Mouse (Mus musculus): Measurements from ENCODE around the gene Slc4a7.

The Slc4a7 gene

GRCm38 (mm10) chr14:14701710-14702329, at the start of gene Slc4a7:
Gene Slc4a7, plus strand, starts transcription at chr14:14702279.
- no peak for DNase-seq (ENCODE audit: low read depth, low spot score)

DNA sequence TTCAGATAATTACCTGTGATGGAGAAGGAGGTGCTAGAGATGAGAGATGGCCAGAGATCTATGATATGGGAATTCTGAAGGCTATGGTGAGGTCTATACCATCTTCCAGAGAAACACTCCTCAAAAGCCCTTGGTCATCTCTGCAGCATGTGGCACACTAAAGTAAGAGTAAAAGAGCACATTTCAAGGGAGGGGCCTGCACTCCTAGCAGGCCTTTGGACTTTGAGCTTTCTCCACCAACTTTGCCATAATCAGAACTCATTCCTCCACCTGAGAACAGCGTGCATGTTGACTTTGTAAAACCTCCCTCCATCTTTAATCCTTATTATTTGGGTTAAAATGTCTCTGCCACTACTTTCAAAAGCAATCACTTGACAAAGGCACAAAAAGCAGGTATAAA, 31.5 kb upstream of the Slc4a7 start:
- no peak for DNase-seq (ENCODE audit: low read depth, low spot score)

- no peak for DNase-seq (ENCODE audit: low read depth, low spot score)
These were observed 20.5 kb upstream of the Slc4a7 start for GRCm38 (mm10) chr14:14681611-14682010.

- no peak for DNase-seq (ENCODE audit: low read depth, low spot score)
These were observed 17.3 kb upstream of the Slc4a7 start for GRCm38 (mm10) chr14:14684771-14685170.

GRCm38 (mm10) chr14:14686101-14686551, 16.0 kb upstream of the Slc4a7 start:
- no peak for DNase-seq (ENCODE audit: low read depth, low spot score)

DNA sequence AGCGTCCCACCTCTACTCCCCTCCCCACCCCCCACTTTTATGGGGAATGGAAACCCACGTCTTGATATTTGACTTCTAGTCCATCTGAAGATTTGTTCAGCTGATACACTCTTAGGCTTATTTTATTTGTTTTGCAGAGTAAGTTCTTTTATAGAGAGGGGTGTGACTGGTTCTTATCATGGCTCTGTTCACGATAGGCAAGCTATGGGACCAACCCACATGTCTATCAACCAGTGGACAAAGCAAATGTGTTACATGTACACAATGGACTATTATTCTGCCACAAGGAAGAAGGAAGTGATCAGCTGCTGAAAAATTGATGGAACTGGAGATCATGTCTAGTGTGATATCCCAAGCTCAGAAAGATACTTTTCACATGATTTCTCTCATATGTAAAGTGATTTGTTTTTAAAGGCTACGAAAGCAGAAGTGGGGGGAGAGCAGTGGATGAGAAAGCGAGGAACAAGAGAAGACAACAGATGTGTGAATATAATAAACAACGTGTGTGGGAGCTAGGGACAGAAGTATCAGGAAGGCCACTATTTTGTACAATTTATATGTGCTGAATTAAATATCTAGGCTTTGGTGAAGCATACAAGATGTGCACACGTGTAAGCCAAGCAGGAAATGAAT, 14.7 kb upstream of the Slc4a7 start:
- DNase-seq (ENCODE audit: low read depth, low spot score), result no peak

- peak; percentile 94 for DNase-seq (ENCODE audit: low read depth, low spot score)
These were observed 593 bp downstream of the Slc4a7 start for GRCm38 (mm10) chr14:14702399-14703345.

DNA sequence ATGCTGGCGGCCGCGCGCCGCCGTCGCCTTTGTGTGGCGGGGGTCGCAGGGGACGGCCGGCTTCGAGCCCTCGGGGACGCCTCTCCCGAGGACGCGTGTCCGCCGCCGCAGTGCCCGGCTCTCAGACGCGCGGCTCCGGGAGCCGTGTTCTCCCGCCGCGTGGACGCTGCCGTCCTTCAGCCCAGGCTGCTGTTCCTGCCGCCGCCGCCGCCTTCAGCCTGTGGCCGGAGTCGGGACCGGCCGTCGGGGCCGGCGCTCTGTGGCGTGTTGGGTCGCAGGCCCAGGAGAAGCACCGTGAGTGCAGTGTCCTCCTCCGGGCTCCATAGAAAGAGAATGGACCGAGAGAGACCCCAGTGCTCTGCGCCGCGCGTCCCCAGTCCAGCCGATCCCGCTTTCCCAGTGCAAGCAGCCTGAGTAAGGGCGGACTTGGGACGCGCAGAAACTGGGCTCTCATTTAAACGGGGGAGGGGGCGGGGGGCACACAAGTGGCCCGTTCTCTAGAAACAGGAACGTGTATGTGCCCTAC, 1.3 kb downstream of the Slc4a7 start:
- no peak for DNase-seq (ENCODE audit: low read depth, low spot score)

- no peak for DNase-seq (ENCODE audit: low read depth, low spot score)
These were observed 2.6 kb downstream of the Slc4a7 start for GRCm38 (mm10) chr14:14704651-14705050.

GRCm38 (mm10) chr14:14705126-14705525, 3.0 kb downstream of the Slc4a7 start:
- DNase-seq (ENCODE audit: low read depth, low spot score), result no peak

DNA sequence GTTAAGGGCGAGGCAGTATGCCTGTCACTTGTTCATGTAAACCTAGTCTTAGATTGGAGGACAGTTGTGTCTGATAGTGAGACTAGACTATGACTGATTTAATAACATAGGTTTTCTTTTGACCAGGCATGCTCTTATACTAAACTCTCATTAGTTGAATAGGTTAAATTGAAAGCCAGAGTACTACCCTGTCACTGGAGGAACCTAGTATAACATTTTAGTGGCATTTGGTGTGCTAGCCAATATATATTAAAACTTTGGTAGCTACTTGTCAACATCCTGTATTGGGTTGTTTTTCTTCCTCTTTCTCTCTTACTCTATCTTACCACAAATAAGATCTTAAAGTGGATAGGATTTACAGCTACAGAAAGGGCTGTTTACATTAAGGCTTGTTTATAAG, 4.3 kb downstream of the Slc4a7 start:
- no peak for DNase-seq (ENCODE audit: low read depth, low spot score)

- no peak for DNase-seq (ENCODE audit: low read depth, low spot score)
These were observed 5.0 kb downstream of the Slc4a7 start for GRCm38 (mm10) chr14:14707061-14707460.

DNA sequence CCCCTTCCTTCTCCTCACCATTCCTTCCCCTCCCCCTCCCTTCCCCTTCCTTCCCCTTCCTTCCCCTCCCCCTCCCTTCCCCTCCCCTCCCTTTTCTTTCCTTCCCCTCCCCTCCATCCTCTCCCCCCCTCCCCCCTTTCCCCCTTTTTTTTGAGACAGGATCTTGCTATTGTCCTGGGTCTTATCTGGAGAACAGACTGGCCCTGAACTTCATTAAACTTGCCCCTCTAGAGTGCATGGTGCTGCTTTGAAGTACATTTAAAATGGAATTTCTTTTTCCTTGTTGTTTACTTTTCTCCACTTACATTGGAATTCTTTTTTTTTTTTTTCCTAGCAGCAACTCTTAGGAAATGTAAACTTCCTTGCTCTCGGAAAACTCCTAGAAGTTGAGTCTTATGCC, 6.9 kb downstream of the Slc4a7 start:
- no peak for DNase-seq (ENCODE audit: low read depth, low spot score)

- DNase-seq (ENCODE audit: low read depth, low spot score), result no peak
These were observed 12.1 kb downstream of the Slc4a7 start for GRCm38 (mm10) chr14:14714130-14714529.

DNA sequence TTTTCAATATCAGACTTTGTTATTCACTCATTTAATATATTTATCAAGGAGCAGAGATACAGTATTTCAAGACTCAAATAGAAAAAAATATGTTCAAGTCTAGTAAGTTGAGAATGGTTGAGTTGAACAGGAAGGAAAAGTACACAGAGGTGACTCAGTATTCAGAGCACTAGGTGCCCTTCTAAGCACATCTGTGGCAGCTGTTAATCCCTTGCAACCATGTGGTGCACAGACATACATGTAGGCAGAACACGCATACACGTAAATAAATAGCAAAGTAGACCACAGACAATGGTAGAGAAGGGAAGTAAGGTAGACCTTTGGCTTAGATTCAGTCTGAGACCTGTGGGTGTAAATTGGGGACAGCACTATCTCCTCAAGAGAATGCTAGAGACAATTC, 13.7 kb downstream of the Slc4a7 start:
- DNase-seq (ENCODE audit: low read depth, low spot score), result no peak

GRCm38 (mm10) chr14:14716843-14717242, 14.8 kb downstream of the Slc4a7 start:
- DNase-seq (ENCODE audit: low read depth, low spot score), result no peak

DNA sequence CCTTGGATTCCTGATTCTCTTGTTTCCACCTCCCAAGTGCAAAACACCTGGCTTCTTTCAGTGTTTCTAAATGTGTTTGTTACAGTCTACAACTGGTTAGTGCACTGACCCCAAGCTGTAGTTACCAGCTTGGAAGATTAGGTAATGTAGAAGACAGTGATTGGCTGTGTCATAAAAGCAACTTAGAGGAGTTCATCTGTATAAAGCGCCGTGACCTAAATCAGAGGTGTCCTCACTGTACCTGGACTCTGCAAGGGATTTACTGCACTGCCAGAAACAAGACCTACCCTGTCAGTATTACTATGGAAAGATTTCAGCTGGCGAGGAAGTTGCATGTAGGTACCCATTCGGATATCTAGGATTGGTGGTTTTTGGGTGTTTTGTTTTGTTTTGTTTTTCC, 16.5 kb downstream of the Slc4a7 start:
- DNase-seq (ENCODE audit: low read depth, low spot score), result no peak

GRCm38 (mm10) chr14:14781169-14781568, 79.1 kb downstream of the Slc4a7 start:
- no peak for DNase-seq (ENCODE audit: low read depth, low spot score)

GRCm38 (mm10) chr14:14784223-14784622, 82.1 kb downstream of the Slc4a7 start:
- DNase-seq (ENCODE audit: low read depth, low spot score), result no peak

DNA sequence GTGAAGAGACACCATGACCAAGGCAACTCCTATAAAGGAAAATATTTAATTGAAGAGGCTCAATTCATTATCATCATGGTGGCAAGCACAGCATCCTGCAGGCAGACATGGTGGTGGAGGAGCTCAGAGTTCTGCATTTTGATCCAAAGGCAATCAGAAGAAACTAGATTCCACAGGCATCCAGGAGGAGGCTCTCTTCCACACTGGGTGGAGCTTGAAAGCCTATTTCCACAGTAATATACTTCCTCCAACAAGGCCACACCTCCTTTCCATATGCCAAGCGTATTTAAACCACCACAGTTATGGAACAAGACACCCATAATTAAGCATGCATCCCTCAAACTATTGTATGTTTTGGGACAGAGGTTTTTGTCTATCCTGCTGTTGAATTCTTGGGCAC, 84.9 kb downstream of the Slc4a7 start:
- no peak for DNase-seq (ENCODE audit: low read depth, low spot score)

- no peak for DNase-seq (ENCODE audit: low read depth, low spot score)
These were observed 87.9 kb downstream of the Slc4a7 start for GRCm38 (mm10) chr14:14789840-14790470.

DNA sequence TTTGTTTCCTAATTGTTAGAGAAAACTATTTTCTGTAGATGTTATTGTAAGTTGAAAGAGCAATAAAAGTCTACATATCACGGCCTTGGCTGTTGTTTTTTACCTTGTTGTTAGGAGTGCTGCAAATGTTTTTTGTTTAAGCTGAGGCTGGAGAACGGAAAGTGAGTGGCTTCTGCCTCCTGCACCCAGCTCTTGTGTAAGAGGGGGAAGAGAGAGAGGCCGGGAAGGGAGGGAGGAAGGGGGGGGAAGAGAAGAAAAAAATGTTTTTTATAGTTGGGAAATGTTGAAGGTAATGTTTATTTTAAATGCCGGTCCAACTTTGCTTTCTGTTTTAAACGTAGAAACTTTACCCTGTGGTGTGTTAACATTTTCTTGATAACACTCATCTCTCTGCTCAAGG, 97.8 kb downstream of the Slc4a7 start:
- no peak for DNase-seq (ENCODE audit: low read depth, low spot score)

All from telencephalon, adult 2 months (tissue).